Mouse (Mus musculus) erythroid progenitor cell, adult 5-6 weeks (primary cell): Measurements from ENCODE around the gene Rtkn. TPM values are rescaled to one million over a fixed set of nuclear protein-coding genes. Genes with fewer than 3 reads are reported as not detected.

Experiments
- ATAC-seq: replicated peaks from 2 replicates; pipeline ENCODE4 v1.8.0; 2016; ENCODE audit warnings: moderate number of reproducible peaks, mild to moderate bottlenecking, moderate TSS enrichment, inconsistent platforms; ENCODE audit not compliant: poor library complexity, low FRiP score, severe bottlenecking
- total RNA-seq, 2 experiments: library from RNA; stranded (forward) in 1 of 2; stranded (reverse) in 1 of 2; fragments of 150-400 nt in 1 of 2; fragments of 186-747, 209-891 nt in 1 of 2; gene quantifications; 2 replicates each; pipeline versions ENCODE4 v1.2.3 to v1.2.4; 2015 to 2017; ENCODE audit warnings: low replicate concordance in 2 of 2

Rtkn gene
- total RNA-seq, 2 experiments from 2014 or later, result 0.30 TPM; not detected in 1

- peak; percentile 11; the same call in 1 of the 2 replicates for ATAC-seq
Measured at GRCm38 (mm10) chr6:83115682-83116372, 19.4 kb upstream of the Rtkn start.

DNA sequence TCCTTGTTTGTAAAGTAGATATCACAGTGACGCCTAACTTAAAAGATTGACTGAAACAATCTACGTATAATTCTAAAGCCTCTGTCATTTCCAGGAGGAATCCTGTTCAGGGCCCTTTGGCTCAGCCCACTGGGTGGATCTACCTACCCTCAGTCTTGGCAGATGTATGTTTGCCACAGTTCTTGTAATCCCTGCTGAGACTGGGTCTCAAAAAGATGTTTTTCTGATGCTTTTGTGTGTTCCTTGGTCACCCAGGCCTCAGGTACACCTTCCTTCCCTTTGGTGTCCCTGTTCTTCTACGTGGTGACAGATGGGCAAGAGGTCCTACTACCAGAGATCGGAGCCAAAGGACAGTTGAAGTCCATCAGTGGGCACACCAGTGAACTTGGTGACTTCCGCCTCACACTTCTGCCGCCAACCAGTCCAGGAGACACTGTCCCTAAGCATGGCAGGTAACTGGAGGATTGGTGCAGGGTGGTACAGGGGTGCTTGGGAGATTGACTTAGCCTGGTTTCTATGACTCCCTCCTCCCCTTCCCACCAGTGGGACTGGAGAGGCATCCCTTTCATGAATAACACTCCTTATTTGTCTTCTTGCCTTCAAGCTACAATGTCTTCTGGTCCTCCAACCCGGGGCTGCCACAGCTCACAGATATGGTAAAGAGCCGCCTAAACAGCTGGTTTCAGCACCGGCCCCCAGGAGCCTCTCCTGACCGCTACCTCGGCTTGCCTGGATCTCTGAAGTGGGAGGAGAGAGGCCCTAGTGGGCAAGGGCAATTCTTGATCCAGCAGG, 18.7 kb upstream of the Rtkn start:
- no peak for ATAC-seq

DNA sequence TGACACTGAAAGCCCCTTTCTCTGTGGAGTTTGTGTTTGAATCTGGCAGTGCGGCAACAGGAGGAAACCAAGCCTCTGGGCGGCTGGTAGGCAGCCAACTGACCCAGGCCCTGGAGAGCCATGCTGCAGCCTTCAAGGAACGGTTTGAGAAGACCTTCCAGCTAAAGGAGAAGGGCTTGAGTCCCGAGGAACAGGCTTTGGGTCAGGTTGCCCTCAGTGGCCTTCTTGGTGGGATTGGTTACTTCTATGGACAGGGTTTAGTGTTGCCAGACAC, 18.2 kb upstream of the Rtkn start:
- no peak for ATAC-seq

DNA sequence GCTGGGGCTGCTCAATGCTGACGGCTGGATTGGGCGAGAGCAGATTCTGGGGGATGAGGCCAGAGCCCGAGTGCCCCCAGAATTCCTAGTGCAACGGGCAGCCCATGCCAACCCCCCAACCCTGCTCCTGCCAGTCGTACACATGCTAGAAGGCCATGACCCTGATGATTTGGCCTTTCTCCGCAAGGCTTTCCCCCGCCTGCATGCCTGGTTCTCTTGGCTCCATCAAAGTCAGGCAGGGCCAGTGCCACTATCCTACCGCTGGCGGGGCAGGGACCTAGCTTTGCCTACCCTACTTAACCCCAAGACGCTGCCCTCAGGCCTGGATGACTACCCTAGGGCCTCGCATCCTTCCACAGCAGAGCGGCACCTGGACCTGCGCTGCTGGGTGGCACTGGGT, 17.6 kb upstream of the Rtkn start:
- no peak for ATAC-seq

- no peak for ATAC-seq
Measured at GRCm38 (mm10) chr6:83118369-83118768, 16.9 kb upstream of the Rtkn start.

DNA sequence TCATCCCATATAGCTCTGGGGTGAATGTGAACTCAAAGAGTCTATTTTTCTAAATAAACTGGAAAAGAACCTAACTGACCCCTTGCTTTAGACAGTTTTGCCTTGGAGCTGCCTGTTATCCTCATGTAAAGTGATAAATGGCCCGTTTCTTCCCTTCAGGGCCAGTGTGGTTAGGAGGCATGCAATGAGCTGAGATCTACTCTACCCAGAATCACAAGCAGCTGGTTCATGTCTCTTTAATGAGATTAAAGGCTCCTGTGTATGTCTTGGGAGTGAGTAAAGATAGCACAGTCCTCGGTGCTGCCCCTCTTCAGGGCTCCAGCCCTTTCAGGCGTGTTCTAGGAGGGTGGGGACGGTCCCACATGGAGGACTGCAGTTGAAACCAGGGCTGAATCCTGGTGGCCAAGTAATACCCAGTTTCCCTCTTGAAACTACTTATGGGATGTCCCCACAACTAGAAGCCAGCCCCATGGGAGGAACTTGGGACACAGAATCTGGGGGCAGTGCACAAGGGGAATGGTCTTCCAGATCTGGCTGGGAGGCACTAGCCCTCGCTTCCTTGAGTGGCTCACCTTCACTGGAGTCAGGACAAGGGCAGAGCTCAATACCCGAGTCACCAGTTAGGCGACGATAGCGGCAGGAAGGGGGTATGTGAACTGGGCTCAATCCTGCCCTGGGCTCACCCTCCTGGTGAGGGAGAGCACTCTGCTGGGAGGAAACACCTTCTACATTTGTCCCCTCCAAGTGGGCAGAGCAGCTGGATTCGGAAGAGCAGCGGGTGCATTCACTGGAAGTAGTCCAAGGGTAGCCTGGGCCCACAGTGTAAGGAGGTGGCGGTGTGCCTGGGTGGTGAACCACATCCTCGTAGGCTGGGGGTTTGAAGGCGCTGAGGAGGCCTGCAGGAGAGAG, 16.2 kb upstream of the Rtkn start:
- no peak for ATAC-seq

DNA sequence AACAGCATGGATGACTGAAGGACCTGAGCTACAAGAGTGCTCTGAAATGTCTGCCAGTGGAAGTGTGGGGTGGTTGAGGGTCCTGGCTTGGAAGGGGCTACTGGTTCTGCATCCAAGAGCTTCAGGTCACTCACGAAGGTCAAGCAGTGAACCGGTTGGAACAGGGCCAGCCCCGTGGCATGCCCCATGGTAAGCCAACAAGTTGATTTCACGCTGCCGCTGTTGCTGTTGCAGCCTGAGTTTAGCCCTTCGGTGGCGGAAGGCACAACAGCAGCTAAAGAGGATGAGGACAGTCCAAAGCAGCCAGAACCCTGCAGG, 15.6 kb upstream of the Rtkn start:
- no peak for ATAC-seq

- ATAC-seq, result peak; percentile 81
Measured at GRCm38 (mm10) chr6:83120930-83121862, 14.1 kb upstream of the Rtkn start, which contains the start of gene Wbp1. Gene Wbp1, minus strand, starts transcription at chr6:83121559.

DNA sequence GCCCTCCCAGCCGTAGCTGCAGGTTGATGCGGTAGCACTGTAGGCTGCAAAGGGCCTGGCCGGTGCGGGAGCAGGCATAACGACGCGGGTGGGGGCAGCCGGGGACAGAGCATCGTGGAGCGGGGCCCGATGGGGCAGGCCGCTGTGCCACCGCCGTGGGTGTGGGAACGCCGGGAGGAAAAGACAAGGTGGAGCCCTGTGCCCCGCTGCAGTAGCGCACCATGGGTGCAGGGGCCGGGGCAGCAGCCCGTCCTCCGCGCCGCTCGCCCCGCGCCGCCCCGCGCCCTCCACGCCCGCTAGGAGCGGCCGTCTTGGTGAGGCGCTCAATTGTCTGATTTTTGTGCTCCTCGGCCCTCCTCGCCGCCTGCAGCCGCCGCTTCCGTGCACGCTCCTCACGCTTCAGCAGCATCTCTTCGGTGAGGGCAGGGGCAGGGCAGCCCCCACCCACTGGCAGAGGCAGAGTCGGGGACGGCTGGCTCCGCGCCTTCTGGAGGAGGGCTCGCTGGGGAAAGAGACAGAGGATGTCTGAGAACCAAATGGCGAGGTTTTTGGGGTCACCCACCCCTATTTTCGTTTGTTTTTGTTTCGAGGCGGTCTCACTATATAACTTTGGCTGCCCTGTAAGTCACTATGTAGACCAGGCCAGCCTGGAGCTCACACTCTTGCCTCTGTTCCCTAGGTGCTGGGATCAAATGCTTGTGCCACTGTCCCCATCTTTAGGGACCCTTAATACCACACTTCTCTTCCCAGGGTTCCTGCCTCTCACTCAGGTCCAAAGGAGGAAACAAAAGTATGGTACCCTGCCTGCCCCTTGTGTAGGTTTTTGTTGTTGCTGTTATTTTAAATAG, 13.2 kb upstream of the Rtkn start:
- ATAC-seq, result peak; percentile 27

DNA sequence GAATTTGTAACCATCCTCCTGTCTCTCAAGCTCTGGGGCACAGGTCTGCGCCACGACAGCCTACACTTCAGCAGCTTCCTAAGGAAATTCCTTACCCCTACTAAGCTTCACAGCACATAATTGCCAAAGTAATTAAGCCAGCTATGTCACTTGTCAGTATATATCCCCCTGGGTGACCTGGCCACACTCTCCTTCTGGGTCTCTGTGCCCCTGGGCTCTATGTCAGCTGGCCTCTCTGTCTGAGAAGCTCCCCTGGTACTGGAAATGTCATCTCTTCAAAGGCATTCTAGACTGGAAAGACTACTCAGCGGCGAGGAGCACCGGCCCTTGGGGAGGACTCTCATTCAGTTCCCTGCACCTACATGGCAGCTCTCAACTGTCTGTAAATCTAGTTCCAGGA, 12.3 kb upstream of the Rtkn start:
- no peak for ATAC-seq

- ATAC-seq, result peak; percentile 67
Measured at GRCm38 (mm10) chr6:83124851-83125312, 10.4 kb upstream of the Rtkn start.

DNA sequence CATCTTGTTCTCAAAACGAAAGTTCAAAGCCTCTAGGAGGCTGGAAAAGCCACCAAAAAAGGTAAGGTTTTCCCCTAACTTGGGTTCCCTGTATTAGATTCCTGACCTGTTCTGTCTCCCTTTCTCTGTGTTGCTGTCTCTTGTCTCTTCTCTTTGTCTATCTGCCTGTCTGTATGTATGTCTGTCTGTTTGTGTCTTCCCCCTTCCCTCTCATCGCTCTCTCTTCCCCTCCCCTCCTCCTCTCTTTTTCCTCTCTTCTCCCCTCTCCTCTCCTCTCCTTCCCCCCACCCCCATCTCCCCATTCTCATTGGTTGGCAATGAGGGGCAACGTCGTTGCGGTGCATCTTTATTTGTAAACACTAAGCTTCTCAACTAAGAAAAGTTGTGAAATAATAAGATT, 9.9 kb upstream of the Rtkn start, which contains the start of gene Ino80b:
Gene Ino80b (minus strand): TSS at position 101 of the 400 bp plus-strand sequence.
- no peak for ATAC-seq

DNA sequence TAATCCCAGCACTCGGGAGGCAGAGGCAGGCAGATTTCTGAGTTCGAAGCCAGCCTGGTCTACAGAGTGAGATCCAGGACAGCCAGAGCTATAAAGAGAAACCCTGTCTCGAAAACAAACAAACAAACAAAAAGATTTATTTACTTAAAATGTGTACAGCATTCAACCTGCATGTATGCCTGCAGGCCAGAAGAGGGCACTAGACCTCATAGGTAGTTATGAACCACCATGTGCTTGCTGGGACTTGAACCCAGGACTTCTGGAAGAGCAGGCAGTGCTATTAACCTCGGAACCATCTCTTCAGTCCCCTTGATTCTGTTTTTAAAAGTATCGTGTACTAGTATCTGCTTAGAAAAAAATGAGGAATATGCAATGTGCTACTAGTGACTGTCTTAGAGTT, 7.8 kb upstream of the Rtkn start:
- no peak for ATAC-seq

DNA sequence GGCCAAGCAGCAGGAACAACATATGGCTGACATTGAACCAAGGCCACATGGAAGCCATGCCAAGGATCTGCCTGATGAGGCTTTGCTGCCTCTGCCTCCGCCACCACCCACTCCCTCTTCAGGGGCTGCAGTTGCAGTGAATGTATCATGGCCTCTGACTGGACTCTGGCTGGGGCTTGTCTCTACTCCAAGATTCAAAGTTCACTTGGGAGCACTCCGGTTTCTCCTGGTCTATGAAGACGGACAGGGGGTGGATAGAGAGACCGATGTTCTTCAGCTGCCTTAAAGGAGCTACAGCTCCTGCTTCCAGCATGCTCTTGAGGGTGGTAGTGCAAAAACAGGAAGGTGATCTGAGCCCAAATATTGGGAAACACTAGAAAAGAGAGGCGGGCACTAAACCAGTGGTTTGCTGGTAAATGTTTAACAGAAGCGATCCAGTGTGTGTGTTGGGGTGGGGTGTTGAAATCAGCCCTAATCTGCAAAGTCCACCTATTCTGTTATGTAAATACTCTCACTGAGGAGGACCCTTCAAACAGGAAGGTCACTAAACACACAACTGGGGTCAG, 3.7 kb upstream of the Rtkn start:
- ATAC-seq, result no peak

GRCm38 (mm10) chr6:83132176-83132919, 2.9 kb upstream of the Rtkn start:
- ATAC-seq, result no peak

DNA sequence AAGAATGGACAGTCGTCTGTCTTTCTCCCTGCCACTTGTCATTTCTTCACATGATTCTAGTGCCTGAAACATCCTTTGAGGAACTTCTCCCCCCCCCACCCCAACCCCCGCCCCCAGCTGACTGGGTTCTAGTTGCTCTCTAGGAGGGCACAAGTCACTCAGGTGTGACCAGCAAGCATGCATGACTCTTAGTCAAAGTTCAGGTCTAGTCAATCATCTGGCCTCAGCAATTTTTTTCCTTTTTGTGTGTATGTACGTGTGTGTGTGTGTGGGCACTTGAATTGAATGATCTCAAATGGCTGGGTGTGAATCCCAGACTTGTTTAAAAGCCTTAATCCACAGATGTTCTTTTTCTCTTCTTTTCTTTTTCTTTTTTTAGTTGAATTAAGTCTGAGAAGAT, 1.0 kb upstream of the Rtkn start:
- no peak for ATAC-seq

DNA sequence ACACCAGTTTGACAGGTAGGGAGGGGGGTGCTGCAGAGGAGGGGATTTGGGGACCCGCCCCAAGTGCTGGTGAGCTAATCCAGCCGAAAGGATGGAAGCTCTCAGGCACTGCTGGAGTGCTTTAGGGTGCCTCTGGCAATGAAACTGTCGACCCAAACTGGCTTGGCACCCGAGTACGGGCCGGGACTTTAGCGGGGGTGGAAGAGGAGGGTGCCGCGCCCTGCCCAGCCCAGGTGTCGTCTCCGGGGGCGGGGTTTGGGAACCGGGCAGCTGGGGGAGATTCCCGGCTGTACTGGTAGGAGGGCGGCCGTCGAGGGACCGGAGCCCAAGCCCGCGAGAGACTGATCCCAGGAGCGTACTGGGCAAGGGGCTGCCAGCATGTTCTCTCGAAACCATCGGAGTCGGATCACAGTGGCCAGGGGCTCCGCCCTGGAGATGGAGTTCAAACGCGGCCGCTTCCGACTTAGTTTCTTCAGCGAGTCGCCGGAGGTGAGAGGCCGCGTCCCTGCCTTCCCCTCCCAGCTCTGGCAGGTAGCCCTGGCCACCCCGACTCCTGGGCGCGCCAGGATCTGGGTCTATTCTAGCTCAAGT, 403 bp downstream of the Rtkn start:
- ATAC-seq, result no peak
